Mouse (Mus musculus) kidney, postnatal 0 days (tissue): Measurements from ENCODE around the gene Phf23. TPM values are rescaled to one million over a fixed set of nuclear protein-coding genes. Genes with fewer than 3 reads are reported as not detected.
"Not testable (repeated sequence)": the region's sequence is repeated elsewhere in the genome, so short reads cannot be mapped to it uniquely, and the experiment has no call there.

Experiments used
- ATAC-seq: fragments of 200-750 bp; cut with Nextera tagmentation; replicated peaks from 2 replicates; pipeline ENCODE4 v1.8.0; 2017; ENCODE audit warnings: low read depth, moderate number of reproducible peaks, moderate TSS enrichment, moderate library complexity; ENCODE audit not compliant: low FRiP score
- DNase-seq: peaks from one replicate; pipeline ENCODE4 v3.0.0-alpha.2; 2016; ENCODE audit warnings: low spot score
- H3K27ac ChIP-seq: fragments of 300-500 bp; sonication (generic); 2 replicates; pipeline ENCODE4 v1.5.1; 2014; ENCODE audit warnings: mild to moderate bottlenecking
- H3K27me3 ChIP-seq: fragments of 300-500 bp; sonication (generic); 2 replicates; pipeline ENCODE4 v1.6.1; 2014; ENCODE audit warnings: low read length, mixed read lengths; ENCODE audit not compliant: insufficient read depth
- H3K36me3 ChIP-seq: fragments of 300-500 bp; sonication (generic); 2 replicates; pipeline ENCODE4 v1.6.1; 2014; ENCODE audit warnings: low read length, mixed read lengths; ENCODE audit not compliant: insufficient read depth
- H3K4me1 ChIP-seq: fragments of 300-500 bp; sonication (generic); replicated peaks from 2 replicates; pipeline ENCODE4 v1.6.1; 2014; ENCODE audit warnings: antibody characterized with exemption, low read length, mixed read lengths; ENCODE audit not compliant: insufficient read depth
- H3K4me2 ChIP-seq: fragments of 300-500 bp; sonication (generic); 2 replicates; pipeline ENCODE4 v1.6.1; 2014; ENCODE audit warnings: mild to moderate bottlenecking, low read length, moderate library complexity, mixed read lengths
- H3K4me3 ChIP-seq: fragments of 300-500 bp; sonication (generic); replicated peaks from 2 replicates; pipeline ENCODE4 v1.5.1; 2014; ENCODE audit warnings: low read depth, low read length
- H3K9ac ChIP-seq: fragments of 300-500 bp; sonication (generic); 2 replicates; pipeline ENCODE4 v1.6.1; 2014; ENCODE audit warnings: low read depth, low read length
- H3K9me3 ChIP-seq: fragments of 300-500 bp; sonication (generic); replicated peaks from 2 replicates; pipeline ENCODE4 v1.6.1; 2016; ENCODE audit warnings: low read length, inconsistent platforms, mixed read lengths
- CTCF ChIP-seq: IDR thresholded peaks from 2 replicates; pipeline ENCODE4 v1.5.1; 2016; ENCODE audit warnings: antibody characterized with exemption, low read depth, mild to moderate bottlenecking, moderate library complexity
- WGBS: fragments of 180-500 bp; shearing (Covaris S2); extraction: QIAGEN DNeasy Blood & Tissue Kit; methylation state at CpG from one replicate; pipeline ENCODE4 v1.1.7; 2014; 5-methylcytosine and 5-hydroxymethylcytosine counted together
- polyA plus RNA-seq: library from polyadenylated mRNA; unstranded; fragments of >200 nt; fragmentation: Nextera tagmentation; extraction: Ambion mirVana; gene quantifications from 2 replicates; pipeline ENCODE4 v1.2.1, GENCODE M21; 2015

Phf23 gene
- polyA plus RNA-seq, 1 experiment from 2014 or later, result 61.9 TPM

GRCm38 (mm10) chr11:70014051-70014450 lies 18.5 kb downstream of the Phf23 start:
- no peaks in the 10 kb centered on the region for H3K9me3 ChIP-seq
- ATAC-seq (no peak), DNase-seq (no peak)
- H3K27ac ChIP-seq, result no peak overlapping the region
- H3K4me2 ChIP-seq, result peak overlapping the region; percentile 91
- H3K4me1 ChIP-seq, result peaks cover 21% of the 10 kb centered on the region
- no peak overlapping the region; the same call in 1 of the 2 replicates for H3K4me3 ChIP-seq
- no peaks in the 10 kb centered on the region for H3K27me3 ChIP-seq
- no peak for TF ChIP-seq CTCF
- 48% methylated on average over 5 of the region's 5 CpGs for WGBS
- H3K9ac ChIP-seq, result 0 out of 2 replicates have a peak overlapping the region, but pooled peaks have one; percentile 80
- H3K36me3 ChIP-seq, result peaks cover 40% of the 10 kb centered on the region

- H3K36me3 ChIP-seq, result peaks cover 30% of the 10 kb centered on the region
- H3K9ac ChIP-seq, result peak within 1 kb of the TSS; percentile 80
These were observed 19.4 kb downstream of the Phf23 start, which contains the start of gene Acadvl for GRCm38 (mm10) chr11:70014880-70015558. Gene Acadvl, minus strand, starts transcription at chr11:70015411.

GRCm38 (mm10) chr11:70015677-70016076 lies 20.1 kb downstream of the Phf23 start:
- Histone ChIP-seq H3K27ac (no peak overlapping the region), H3K9ac (no peak overlapping the region), H3K36me3 (peaks cover 23% of the 10 kb centered on the region), H3K4me3 (no peak overlapping the region), H3K4me1 (peaks cover 25% of the 10 kb centered on the region), H3K27me3 (no peaks in the 10 kb centered on the region), H3K9me3 (no peaks in the 10 kb centered on the region), H3K4me2 (peak overlapping the region; percentile 91)
- ATAC-seq (no peak), DNase-seq (no peak)
- WGBS, result 63% methylated on average over 6 of the region's 6 CpGs
- no peak for TF ChIP-seq CTCF

More at GRCm38 (mm10) chr11:70014880-70015558, 19.4 kb downstream of the Phf23 start, which contains the start of gene Acadvl:
- no peaks in the 10 kb centered on the region for H3K9me3 ChIP-seq
- TF ChIP-seq CTCF, result peak; percentile 60
- H3K27me3 ChIP-seq, result no peaks in the 10 kb centered on the region
- WGBS, result 0% methylated on average over 35 of the region's 35 CpGs
- ATAC-seq (peak; percentile 82), DNase-seq (peak; percentile 91)
- H3K27ac ChIP-seq, result peak within 1 kb of the TSS; percentile 85
- peaks cover 25% of the 10 kb centered on the region for H3K4me1 ChIP-seq
- H3K4me3 ChIP-seq, result peak within 1 kb of the TSS; percentile 58
- peak within 1 kb of the TSS; percentile 91 for H3K4me2 ChIP-seq

- Histone ChIP-seq H3K4me1 (peaks cover 25% of the 10 kb centered on the region), H3K36me3 (peaks cover 19% of the 10 kb centered on the region)
- not testable (repeated sequence) for DNase-seq, H3K27ac ChIP-seq, H3K4me2 ChIP-seq, H3K9ac ChIP-seq, ATAC-seq, H3K27me3 ChIP-seq, H3K4me3 ChIP-seq, H3K9me3 ChIP-seq
- WGBS, result 85% methylated on average over 2 of the region's 2 CpGs
These were observed 20.6 kb downstream of the Phf23 start for GRCm38 (mm10) chr11:70016177-70016576.

- Histone ChIP-seq H3K9ac (peak within 1 kb of the TSS; percentile 80), H3K4me3 (no peak within 1 kb of the TSS), H3K36me3 (peaks cover 14% of the 10 kb centered on the region), H3K27me3 (no peaks in the 10 kb centered on the region), H3K27ac (0 out of 2 replicates have a peak within 1 kb of the TSS, but pooled peaks have one; percentile 6), H3K9me3 (no peaks in the 10 kb centered on the region), H3K4me1 (peaks cover 25% of the 10 kb centered on the region), H3K4me2 (peak within 1 kb of the TSS; percentile 92)
- TF ChIP-seq CTCF, result no peak
- 69% methylated on average over 3 of the region's 3 CpGs for WGBS
- no peak for DNase-seq
- no peak for ATAC-seq
These were observed 21.1 kb downstream of the Phf23 start, which contains the start of gene Dlg4 for GRCm38 (mm10) chr11:70016669-70017068. Gene Dlg4, plus strand, starts transcription at chr11:70016942.

GRCm38 (mm10) chr11:70017199-70017767 lies 21.7 kb downstream of the Phf23 start:
- H3K4me2 ChIP-seq, result peak overlapping the region; percentile 92
- H3K36me3 ChIP-seq, result peaks cover 8% of the 10 kb centered on the region; the same call in 1 of the 2 replicates
- ATAC-seq (no peak), DNase-seq (no peak)
- no peak for TF ChIP-seq CTCF
- H3K27me3 ChIP-seq, result no peaks in the 10 kb centered on the region
- no peaks in the 10 kb centered on the region for H3K9me3 ChIP-seq
- H3K4me1 ChIP-seq, result peaks cover 25% of the 10 kb centered on the region
- no peak overlapping the region for H3K4me3 ChIP-seq
- 41% methylated on average over 7 of the region's 7 CpGs for WGBS
- H3K9ac ChIP-seq, result no peak overlapping the region
- H3K27ac ChIP-seq, result 0 out of 2 replicates have a peak overlapping the region, but pooled peaks have one; percentile 6
